Mouse (Mus musculus) left cerebral cortex, adult 9 months (tissue): ENCODE results near the gene Wnt3.

Source experiments
- DNase-seq, 2 experiments: peaks; one replicate each; pipeline ENCODE4 v3.0.0; 2022; ENCODE audit warnings: low spot score in 2 of 2

Wnt3 gene

GRCm38 (mm10) chr11:103840834-103841233, 66.9 kb downstream of the Wnt3 start:
- DNase-seq, result peak in 1 of 2 experiments; percentile 31

DNA sequence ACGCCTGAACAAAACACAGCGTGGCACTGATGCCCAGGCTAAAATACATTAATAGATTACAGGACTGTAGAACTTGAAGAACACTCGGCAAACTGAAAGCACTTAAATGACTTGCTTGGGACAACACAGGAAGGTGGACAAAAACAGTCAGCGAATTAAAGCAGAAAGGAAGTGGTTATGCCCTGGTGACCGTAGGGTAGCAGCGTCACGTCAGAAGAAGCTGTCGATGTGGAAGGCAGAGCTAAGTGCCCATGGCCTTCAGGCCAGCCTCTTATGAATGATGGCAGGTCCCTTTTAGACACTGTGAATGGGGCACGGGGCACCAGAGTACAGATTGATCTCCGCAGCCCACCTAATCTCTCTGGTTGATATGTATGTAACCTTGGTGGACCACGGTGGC, 74.3 kb downstream of the Wnt3 start:
- no peak for DNase-seq

DNA sequence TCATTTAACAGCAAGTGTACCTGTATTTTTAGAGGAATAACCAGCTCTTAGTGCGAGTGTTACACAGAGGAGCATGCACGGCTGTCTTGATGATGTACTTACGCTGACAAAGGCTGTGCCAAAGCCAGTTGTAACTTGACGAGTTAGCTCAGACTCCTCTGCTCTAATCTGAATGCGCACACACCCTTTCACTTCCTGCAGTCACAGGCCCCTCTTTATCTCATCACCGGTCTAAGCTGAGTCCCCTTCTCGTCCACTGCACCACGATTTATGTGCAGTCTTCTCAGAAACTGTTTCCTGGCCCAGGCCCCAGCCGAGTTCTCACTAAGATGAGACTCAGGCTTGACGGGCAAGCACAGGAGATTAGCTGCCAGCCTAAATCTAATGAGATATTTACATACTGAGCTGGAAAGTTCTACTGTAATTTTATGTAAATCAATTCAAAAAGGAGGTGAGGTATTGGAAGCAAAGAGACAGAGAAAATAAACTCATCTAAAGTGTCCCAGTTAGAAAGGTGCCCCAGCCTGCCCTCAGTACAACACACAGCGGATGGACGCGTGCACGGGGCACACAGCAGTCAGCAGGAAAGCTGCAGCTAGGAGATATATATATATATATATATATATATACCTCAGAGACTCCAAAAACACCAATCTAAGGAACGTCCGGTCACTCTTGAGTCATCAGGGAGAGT, 78.8 kb downstream of the Wnt3 start:
- DNase-seq, result no peak

GRCm38 (mm10) chr11:103853284-103853920, 79.5 kb downstream of the Wnt3 start:
- no peak for DNase-seq

DNA sequence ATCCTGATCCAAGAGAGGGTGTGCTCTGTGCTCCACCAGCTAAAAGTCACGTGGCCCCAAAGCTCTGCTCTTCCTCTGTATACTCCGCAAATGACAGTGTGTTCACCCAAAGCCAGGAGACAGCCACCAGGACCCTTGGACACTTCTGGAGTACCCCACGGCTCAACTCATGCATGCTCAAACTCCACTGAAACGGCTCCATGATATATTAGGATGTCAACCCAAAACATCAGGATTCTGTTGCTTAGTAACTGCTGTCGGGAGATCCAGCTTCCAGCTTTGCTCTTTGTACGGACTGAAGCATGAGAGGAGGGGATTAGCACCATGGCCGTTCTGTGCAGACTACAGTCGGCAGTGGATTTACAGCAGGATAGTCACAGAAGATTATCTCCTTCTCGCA, 80.3 kb downstream of the Wnt3 start:
- DNase-seq, result no peak

GRCm38 (mm10) chr11:103856641-103857040, 82.7 kb downstream of the Wnt3 start:
- no peak for DNase-seq

DNA sequence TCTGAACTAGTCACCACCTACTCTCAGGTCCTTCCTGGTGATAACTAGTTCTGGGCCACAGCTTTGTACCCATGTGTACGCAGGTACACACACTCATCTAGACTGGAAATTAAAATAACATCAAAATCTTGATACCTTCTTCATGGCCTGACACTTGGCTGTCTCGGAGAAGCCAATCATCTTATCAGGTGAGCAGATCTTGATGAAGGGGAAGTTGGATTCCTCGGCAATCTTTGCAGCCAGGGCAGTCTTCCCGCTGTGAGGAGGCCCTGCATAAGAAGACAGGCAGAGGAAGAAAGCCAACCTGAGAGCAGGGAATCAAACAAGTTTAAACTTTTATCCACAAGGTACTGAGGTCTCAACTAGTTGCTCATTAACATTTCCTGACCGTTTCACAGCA, 84.8 kb downstream of the Wnt3 start:
- no peak for DNase-seq

GRCm38 (mm10) chr11:103859933-103860610, 86.1 kb downstream of the Wnt3 start:
- no peak for DNase-seq

DNA sequence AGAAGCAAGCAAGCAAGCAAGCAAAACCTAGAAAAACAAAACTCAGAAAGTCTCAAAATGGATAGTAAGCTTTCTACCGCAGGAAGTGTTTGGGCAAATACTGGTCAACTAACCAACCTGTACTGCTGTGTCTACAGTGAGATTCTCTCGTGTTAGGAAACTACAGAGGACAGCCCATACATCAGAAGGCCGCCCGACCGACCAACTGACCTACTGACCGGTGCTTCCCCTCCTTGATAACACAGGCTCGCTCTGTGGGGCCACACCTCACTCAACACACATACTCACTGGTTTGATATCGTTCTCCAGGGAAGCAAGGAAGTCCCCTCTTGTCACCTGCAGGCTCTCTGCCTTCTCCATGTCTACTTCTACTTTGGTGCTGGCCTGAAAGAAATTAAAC, 89.0 kb downstream of the Wnt3 start:
- no peak for DNase-seq

DNA sequence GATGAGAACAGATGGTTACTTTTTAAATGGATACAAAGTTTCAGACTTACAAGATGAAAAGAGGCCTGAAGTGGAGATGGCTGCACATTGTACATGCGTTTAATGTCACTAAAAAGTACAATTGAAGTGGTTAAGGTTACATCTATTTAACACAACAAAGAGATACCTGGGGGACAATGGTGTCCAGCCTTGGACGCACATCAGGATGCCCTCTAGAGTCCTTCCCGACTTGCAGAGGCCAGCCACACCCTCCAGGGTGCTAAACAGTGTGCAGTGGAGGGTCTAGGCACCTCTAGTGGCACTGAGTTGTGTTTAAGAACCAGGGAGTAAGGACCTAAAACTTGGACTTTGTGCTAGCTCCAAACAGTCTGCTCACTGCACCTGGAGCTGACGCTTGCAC, 90.5 kb downstream of the Wnt3 start:
- no peak for DNase-seq

GRCm38 (mm10) chr11:103865346-103865745, 91.4 kb downstream of the Wnt3 start:
- DNase-seq, result no peak
